Mouse (Mus musculus) T-helper 2 cell (primary cell): ENCODE results near the gene Hexdc.

ENCODE experiments used
- in situ Hi-C: fragments of 300-600 bp; cut with MboI, MseI; formaldehyde crosslinking; loops from one replicate; pipeline ENCODE4 v1.15.1; 2025; ENCODE audit warnings: high pct_unique_total_duplicates

Gene Hexdc

GRCm38 (mm10) chr11:121204161-121205006, at the start of gene Hexdc, which contains the start of gene Ogfod3:
Gene Hexdc, plus strand, starts transcription at chr11:121204433.
Gene Ogfod3, minus strand, starts transcription at chr11:121204711.
- in situ Hi-C loops = loop anchor here (5.0 kb wide), 1 partner anchor 62 kb away; no protein-coding TSS in a partner anchor

DNA sequence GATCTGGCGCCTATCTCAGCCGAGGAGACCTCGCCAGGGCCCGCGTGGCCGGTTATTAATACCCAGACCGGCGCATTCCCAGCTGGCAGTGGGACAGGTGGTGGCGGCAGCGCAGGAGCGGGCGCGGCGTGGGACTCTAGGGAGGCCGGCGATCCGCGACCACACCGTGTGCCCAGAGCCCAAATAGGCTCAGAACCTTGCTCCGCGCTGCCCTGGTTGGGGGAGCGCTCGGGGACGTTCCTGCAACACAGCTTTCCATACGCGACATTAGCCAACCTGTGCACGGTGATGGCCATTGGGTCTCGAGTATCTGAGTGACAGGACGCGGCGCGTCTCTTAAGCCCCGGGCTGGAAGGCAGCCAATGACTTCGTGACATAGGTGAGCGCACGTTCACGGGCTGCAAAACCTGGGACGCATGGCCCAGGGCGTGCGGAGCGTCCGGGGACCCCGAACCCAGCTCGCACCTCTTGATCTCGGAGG, 47.8 kb upstream of the Hexdc start:
- in situ Hi-C loops = no loop called here

DNA sequence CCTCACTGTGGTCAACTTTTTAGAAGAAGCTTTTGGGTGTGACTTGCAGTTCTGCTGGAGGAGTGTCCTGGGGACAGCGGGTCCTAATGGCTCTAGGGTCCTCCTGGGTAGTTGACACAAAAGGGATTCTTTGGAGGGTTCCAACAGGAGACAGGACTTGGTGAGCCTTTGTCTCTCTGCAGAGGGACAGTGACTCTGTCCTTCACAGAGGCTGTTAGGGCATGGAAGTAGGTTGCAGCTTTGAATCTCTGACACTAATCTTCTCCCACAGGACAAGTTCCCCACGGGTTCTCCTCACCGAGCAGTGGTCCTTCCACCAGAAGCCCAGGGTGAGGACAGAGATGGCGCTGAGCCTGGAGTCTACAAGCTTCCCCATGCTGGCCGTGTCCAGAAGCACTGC, 44.3 kb upstream of the Hexdc start, which contains the start of gene Uts2r:
Gene Uts2r (plus strand): TSS at position 301 of the 400 bp plus-strand sequence.
- in situ Hi-C loops = no loop called here

DNA sequence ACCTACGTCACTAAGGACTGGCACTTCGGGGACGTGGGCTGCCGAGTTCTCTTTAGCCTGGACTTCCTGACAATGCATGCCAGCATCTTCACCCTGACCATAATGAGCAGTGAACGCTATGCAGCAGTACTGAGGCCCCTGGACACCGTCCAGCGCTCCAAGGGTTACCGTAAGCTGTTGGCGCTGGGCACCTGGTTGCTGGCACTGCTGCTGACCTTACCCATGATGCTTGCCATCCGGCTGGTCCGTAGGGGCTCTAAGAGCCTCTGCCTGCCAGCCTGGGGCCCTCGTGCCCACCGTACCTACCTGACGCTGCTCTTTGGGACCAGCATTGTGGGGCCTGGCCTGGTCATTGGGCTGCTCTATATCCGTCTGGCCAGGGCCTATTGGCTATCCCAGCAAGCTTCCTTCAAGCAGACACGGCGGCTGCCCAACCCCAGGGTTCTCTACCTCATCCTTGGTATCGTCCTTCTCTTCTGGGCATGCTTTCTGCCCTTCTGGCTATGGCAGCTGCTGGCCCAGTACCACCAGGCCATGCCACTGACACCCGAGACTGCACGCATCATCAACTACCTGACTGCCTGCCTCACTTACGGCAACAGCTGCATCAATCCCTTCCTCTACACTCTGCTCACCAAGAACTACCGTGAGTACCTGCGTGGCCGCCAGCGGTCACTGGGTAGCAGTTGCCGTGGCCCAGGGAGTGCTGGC, 43.4 kb upstream of the Hexdc start:
- in situ Hi-C loops = no loop called here

DNA sequence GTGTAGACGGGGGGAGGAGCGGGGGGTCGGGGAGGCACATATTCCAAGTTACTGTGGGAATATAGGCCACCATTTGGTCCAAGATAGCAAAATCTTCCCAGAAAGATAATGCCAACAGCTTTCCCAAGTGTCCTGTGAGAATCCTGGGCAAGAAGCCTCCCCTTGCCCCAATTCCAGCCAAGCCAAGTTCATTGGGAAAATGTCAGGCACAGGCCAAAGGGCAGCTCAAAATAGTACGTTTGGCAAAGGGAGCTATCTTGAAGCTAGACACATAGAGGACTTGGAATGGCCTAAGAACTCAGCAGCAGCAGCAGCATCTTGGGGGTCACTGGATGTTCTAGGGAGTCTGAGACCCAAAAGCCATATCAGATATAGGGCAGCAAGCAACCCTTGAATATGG, 40.5 kb upstream of the Hexdc start:
- in situ Hi-C loops = no loop called here

- in situ Hi-C loops = no loop called here
These were observed 31.0 kb upstream of the Hexdc start for GRCm38 (mm10) chr11:121173203-121173602.

GRCm38 (mm10) chr11:121174234-121174633, 30.0 kb upstream of the Hexdc start:
- in situ Hi-C loops = no loop called here

DNA sequence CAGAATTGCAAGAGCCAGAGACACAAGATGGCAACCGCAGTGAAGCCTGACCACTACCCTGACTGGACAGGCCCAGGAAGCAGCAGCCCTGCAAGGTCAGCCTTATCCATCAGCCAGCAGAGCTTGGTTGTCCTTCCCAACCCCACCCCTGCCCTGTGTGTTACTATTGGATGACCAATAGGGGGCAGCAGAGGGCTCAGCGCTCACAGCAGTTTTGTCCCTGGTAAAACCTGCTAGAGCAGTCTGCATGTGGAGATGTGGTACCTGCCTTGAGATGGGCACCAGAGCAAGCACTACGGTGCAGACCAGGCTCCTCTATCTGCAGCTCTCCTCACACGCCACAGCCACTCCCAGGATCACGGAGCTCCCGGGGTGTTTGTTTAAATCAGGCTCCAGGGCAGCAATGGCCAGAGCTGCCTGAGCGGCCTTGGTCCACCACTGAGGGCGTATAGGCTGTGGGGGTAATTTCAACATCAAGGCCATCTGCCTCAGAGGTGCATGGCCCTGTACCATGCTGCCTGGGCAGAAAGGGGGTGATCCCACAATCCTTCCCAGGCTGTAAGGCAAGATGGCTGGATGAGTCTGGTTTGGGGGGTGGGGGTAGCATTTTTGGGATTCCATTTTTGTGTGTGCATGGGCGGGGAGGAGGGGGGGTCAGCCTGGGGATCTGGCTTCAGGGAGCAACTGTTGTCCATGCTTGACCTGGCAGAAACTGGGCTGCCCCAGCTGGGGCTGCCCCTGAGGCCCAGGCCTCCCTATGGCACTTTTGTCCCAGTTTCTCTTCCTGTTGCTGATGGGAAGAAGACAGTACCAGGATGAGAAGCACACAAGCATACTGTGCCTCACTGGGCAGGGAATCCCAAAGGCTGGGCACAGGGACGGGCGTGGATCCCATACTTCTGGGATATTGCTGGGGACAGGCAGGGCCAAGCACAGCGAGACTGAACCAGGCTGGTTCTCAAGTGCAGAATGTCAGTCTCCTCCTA, 27.7 kb upstream of the Hexdc start:
- in situ Hi-C loops = no loop called here

GRCm38 (mm10) chr11:121189681-121190080, 14.6 kb upstream of the Hexdc start:
- in situ Hi-C loops = loop anchor here (10.0 kb wide), 1 partner anchor 615 kb away; no protein-coding TSS in a partner anchor

GRCm38 (mm10) chr11:121192742-121193141, 11.5 kb upstream of the Hexdc start:
- in situ Hi-C loops = loop anchor here (10.0 kb wide), 1 partner anchor 612 kb away; no protein-coding TSS in a partner anchor

DNA sequence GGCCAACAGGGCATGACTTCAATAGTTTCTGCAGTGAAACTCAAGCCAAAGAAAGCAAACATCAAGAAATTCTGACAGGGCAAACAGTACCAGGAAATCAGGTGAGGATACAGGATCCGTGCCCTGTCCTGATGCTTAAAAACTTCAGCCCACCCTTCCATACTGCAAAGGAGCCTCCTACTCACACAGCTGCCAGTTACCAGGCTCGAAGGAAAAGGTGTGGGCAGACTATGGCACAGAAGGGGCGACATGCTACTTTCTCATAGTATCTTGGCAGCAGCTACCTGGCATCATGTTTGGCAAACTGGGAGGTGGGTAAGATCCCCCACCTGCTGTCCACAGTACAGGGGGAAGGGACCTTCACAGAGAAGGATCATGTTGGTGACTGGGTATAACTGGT, 10.8 kb upstream of the Hexdc start:
- in situ Hi-C loops = loop anchor here (10.0 kb wide), 1 partner anchor 611 kb away; no protein-coding TSS in a partner anchor

DNA sequence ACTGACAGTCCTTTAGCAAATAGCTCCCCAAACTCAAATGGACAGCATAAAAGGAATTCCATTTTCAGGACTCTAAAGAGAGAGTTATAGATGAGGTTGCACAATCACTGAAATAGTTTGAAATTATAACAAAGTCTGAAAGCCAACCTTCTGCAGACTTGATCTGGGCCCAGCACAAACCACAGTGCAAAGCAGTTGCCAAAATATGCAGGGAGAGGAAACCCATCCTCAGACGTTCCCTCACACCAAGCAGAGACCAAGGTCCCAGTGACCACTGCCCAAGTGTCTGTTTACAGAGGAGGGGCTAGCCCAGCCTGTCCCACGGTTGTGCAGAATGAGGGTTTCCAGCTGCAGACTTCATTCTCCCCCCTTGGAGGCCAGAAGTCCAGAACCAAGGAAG, 5.6 kb upstream of the Hexdc start:
- in situ Hi-C loops = loop anchor here (10.0 kb wide), 1 partner anchor 606 kb away; no protein-coding TSS in a partner anchor

- in situ Hi-C loops = loop anchor here (5.0 to 10.0 kb wide), 2 partner anchors 58 to 605 kb away; no protein-coding TSS in a partner anchor
These were observed 4.4 kb upstream of the Hexdc start for GRCm38 (mm10) chr11:121199851-121200250.

DNA sequence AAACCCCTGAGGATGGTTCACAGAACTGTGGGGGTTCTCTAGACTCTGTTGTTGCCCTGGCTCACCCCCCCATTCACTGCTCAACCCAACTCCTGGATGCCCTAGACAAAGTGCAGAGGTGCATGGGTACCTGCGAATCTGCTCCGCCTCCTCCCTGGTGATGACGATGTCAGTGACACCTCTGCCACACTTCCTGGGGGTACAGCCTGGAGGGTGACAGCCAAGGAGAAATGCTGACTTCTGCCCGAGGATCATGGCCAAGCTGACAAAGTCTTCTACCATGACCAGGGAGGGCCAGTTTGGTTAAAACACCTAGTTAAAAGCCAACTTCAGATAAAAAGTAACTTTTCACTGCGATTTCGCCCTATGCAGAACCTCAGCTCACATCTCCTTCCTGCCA, 3.5 kb upstream of the Hexdc start:
- in situ Hi-C loops = loop anchor here (5.0 kb wide), 1 partner anchor 58 kb away; no protein-coding TSS in a partner anchor

- in situ Hi-C loops = loop anchor here (5.0 kb wide), 1 partner anchor 59 kb away; no protein-coding TSS in a partner anchor
These were observed 2.6 kb upstream of the Hexdc start for GRCm38 (mm10) chr11:121201436-121202198.

DNA sequence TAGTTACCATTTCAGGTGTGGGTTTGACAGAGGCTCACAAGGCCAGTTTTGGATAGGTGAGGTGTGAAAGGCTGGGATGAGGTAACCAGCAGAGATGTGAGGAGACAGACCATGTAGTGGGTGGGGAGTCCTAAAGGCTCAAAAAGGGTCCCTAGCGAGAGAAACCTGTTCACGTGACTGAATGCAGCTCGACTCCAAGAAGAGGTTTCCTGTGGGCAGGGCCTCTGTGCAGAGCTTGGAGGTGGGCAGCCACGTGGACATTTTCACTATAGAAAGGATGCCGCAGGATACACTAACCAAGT, 423 bp upstream of the Hexdc start:
- in situ Hi-C loops = loop anchor here (5.0 kb wide), 1 partner anchor 62 kb away; no protein-coding TSS in a partner anchor

DNA sequence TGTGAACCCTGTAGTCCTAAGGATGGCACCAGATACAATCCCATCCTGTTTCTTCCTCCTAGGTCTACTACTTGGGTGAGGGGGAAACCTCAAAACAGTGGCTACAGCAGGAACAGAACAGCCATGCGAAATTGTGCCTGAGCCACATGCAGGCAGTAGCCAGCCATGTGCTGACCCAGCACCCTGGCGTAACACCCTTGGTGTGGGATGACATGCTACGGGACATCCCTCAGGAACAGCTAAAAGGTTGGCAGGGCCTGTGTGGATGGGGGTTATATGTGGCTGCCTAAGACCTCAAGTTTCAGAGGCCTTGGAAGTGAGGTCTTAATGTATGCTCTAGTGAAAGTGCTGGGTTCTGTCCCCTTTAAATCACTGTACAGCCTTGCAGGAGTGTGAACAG, 12.6 kb downstream of the Hexdc start:
- in situ Hi-C loops = no loop called here

DNA sequence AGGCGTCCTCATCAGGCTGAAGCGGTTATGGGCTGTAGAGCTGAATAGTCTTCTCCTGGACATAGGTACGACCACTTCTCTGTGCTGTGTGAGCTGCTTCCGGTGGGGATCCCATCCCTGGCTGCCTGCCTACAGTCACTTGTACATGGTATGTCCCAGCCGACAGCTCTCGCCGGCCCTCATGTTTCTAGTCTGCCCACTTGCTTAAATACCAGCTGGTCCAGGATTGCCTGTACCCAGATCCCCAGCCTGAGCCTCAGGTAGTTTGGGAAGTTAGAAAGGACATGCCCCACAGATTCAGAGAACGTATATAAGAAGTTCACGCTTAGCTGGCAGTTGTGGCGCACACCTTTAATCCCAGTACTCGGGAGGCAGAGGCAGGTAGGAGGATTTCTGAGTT, 15.5 kb downstream of the Hexdc start:
- in situ Hi-C loops = no loop called here

- in situ Hi-C loops = no loop called here
These were observed 16.5 kb downstream of the Hexdc start for GRCm38 (mm10) chr11:121220771-121221170.
